Mouse (Mus musculus) layer of hippocampus, adult 8-10 months (tissue): ENCODE measurements at regions not wholly inside any gene's neighbourhood (a gene's known extent, or its start where the extent isn't known, plus 50 kb on each side); places are given as distances from the start of the nearest gene placed in this dataset.

ENCODE experiments used
- DNase-seq, 2 experiments: peaks; one replicate each; pipeline ENCODE4 v3.0.0; 2022; ENCODE audit warnings: low spot score in 2 of 2

DNA sequence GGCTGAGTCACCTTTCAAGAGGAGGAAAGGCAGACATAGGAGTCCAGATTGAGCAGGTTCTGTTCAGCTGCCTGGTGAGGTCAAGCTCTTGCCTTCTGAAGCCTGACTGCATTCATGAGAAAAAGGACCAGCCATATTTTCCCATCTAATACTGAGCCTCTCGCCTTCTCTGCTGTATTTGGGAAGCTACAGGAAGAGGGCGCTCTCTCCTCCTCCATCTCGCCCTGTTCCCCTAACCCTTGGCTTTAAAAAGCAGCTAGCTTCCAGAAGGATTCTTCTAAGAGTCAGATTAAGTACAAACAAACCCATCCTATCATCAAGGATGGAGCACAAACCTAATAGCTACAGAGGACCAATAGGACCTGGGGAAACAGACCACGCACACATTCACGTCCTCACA, 98.3 kb downstream of the Foxb1 start:
- no peak for DNase-seq

DNA sequence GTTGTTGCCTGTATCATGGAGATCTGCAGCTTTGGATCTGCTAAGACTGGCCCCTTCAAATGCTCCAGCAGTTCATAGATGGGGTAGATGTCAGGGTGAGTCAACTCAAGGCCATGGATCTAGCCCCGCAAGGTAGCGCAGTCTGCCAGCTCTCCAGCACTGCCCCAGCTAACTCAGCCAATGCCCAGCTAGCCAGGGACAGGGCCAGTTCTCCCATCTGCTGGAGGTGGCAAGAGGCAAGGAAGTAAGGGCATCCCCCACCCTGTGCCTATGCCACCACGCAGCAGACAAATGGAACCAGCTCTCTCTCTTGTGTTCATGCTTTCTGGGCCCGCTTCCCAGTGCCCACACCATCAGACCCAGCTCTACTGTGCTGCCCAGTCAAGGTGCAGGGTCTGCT, 102.5 kb downstream of the Foxb1 start:
- no peak for DNase-seq

DNA sequence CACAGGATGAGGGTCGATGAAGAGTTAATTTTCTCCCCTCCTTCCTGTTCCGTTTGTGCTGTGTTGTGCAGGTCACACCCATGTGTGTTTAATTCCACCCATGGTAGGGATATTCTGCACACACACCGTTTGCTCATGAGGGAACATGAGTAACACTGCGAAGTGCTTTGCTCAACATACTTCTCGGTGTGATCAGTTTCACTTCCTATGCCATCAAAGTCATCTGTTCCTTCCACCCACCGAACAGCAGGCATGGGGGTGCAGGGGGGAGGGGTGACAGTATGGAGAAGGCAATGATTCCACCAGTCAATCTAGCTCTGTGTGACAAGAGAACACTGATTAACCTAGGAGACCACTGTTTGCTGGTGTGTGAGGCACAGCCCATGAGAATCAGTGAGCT, 104.7 kb downstream of the Foxb1 start:
- DNase-seq: no peak

DNA sequence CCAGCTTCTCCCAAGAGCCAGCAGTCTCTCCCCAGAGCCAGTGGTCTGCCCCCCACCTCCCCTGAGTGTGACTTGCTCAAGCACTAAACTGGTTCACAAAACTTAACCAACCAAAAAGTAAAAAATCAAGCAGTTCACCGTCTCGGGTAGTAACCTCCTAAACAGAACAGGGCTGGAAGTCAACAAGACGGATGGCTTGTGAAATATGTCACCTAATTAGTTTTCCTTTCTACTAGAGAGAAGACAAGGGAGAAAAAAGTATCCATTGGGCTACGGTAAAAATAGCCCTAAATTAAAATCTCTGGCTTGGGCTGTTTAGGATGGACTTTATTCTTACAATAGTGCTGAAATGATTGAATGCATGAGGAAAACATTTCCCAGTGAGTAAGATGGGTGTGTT, 108.6 kb downstream of the Foxb1 start:
- no peak for DNase-seq

DNA sequence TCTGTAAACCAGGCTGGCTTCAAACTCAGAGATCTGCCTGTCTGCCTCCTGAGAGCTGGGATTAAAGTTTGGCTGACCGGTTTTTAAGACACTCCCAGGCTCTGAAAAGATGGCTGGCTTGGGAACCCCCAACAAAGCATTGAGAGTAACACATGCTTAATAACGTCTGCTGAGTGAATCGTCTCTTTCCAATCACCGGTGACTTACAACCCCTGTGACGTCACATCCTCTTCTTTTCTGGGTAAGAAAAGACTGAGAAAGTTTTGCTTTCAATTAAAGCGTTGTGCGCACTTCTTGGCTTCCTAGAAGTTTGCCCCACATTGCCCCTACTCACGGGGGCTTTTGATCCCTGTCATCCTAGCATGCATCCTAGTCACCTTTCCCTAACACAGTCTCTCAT, 109.1 kb downstream of the Foxb1 start:
- no peak for DNase-seq

DNA sequence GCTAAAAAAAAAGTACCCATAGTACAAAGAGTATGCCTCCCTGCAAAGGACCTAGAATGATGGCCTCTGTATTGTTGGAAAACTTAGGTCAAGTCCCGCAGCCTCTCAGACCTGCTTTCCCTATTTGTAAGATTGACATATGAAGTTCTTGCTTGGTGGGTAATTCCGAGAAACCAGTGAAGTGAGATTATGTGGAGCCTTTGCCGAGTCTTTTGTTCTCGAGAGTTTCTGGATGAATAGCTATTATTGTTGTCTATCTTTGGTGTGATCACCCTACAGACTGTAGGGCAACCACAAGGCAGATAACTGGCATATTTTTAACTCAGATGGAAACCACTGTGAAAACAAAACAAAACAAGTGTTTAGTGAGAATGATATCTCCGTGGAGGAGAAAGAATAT, 118.1 kb downstream of the Foxb1 start:
- no peak for DNase-seq

DNA sequence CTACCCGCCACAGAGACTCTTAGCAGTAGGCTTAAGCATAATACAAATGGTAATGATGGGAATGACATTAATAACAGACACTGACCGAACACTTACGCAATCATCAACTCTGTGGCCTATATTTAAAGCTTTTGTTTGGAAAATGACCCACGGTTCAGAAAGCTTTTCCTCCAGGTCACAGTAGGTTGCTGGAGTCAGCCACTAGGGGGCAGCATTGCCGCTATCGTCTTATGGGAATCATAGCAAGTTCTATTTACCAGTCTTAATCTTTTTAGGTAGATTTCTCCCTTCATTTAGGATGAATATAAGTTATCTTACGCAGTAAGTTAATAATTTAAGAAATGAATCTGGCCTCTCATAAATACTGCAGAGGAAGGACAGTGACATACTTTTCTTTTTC, 137.4 kb downstream of the Foxb1 start:
- DNase-seq: peak; percentile 8 to 54

DNA sequence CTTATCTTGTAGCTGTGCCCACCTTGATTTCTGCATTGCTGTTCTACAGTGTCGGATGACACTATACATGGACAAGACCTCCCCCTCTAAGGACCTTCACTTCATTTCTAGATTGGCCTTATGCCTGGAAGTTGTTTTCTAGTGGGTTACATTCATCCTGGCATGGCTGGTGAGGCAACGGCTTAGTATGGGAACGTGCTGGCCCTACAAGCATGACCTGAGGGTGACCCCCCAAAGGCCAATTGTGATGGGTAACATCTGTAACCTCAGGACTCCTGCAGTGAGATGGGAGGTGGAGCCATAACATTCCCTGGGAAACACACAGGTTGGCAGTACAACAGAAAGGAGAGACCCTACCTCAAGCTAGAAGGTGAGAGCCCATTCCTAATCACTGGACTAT, 139.7 kb downstream of the Foxb1 start:
- DNase-seq: no peak

DNA sequence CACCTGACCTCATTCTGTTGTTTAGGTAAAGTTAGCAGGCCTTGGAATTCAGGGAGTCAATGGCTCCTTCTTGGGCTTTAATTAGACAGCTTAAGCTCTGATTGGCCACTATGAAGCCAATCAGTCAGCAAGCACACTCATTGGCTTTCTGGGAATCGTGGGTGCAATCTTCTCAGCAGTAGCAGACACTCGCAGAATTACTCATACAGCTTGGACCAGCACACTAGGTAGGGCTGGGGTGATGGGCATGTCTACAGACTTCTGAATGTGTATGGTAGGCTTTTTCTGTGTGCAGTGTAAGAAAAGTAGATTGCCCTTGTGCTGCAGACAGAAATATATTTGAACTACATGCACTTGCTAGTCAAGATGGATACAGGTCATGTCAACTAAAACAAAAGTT, 143.4 kb downstream of the Foxb1 start:
- DNase-seq: no peak

DNA sequence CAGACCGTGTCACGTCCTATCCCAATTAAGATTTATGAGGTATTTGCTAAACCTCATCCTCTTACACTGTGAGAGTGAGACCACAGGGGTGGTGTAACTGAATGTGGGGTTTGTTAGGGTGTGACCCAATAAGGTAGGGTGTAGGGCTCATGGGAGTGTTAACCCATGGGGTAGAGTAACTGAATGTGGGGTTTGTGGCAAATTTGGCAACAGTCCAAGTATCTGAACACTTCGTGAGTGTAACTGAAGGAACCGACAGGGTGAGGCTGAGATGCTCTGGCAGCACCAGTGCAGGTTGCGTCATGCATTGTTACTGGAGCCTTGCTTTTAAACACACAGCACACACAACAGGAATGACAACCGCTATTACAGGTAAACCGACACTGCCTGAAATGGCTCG, 144.1 kb downstream of the Anxa2 start:
- no peak for DNase-seq

DNA sequence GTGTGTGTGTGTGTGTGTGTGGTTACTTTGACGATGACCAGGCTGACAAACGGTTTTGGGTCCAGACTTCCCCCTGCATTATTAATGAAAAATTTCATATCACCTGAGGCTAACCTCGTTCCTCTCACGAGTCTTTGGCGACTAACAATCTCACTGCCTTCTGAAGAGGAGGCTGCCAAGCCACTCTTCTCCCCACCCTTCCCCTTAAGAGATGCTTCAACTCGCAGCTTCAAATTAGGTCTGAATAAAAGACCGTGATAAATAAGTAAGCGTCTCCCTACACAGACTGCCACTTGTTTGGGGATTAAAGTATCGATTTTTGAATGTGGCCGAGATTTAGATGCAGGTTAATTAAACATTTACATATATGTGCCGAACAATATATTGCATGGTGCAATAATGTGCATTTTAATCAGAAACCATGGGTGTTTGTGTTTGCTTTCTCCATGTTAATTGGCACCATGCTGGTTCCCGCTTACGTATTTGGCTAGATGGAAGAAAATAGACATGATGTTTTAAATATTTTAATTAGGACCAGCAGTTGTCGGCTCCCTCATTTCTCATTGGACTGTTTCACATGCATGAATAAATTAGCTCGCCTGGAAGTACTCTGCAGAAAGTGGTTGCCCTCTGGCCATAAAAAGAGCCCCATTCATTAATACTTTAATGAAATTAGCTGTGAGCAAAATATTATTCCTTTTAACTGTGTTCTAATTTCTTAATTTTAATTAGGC, 139.1 kb downstream of the Anxa2 start:
- DNase-seq: no peak

DNA sequence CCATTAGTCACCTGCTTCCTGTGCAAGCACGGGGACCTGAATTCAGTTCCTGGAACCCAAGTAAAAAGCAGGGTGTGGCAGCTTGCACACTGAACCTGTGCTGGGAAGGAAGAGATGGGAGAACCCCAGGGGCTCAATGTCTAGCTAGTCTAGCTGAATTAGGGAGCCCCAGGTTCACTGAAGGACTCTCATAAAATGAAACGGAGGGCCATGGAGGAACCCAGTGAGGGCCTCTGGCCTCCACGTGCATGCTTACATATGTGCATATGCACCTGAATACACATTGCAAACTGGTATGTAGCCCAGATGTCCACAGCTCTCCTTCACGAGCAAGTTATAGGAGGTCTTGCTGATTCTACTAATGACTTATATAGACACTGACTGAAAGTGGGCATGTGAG, 135.4 kb downstream of the Anxa2 start:
- DNase-seq: no peak

DNA sequence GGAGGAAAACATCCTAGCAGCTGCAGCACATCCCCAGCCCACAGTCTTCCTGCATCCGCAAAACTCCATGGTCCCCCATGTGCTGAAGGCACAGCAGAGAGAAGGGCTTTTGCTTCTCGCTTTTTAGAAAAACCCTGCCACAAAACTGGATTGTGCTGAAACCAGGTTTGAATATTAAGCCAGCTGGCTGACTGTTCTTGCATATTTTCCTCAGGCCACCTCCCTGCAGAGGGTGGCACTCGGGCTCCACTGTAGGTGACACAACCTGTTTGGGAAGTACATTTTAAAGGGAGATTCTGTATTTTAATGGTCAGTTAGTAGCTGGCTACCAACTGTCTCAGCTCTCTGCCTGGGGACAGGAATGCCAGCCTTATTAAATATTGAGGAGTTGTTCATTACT, 133.7 kb downstream of the Anxa2 start:
- no peak for DNase-seq

DNA sequence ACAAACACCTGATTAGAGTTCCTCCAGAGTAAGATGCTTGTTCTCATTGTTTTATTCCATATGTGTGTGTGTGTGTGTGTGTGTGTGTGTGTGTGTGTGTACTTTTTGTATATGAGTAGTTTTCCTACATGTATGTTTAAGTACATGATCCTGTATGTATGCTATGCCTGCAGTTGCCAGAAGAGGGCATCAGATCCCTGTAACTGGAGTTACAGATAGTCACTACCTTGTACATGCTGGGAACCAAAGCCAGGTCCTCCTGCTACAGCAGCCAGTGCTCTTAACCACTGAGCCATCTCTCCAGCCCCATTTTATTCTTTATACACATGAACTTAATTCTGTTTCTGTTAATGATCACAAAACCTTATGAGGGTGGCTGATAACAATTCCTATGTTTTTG, 127.8 kb downstream of the Anxa2 start:
- DNase-seq: no peak

DNA sequence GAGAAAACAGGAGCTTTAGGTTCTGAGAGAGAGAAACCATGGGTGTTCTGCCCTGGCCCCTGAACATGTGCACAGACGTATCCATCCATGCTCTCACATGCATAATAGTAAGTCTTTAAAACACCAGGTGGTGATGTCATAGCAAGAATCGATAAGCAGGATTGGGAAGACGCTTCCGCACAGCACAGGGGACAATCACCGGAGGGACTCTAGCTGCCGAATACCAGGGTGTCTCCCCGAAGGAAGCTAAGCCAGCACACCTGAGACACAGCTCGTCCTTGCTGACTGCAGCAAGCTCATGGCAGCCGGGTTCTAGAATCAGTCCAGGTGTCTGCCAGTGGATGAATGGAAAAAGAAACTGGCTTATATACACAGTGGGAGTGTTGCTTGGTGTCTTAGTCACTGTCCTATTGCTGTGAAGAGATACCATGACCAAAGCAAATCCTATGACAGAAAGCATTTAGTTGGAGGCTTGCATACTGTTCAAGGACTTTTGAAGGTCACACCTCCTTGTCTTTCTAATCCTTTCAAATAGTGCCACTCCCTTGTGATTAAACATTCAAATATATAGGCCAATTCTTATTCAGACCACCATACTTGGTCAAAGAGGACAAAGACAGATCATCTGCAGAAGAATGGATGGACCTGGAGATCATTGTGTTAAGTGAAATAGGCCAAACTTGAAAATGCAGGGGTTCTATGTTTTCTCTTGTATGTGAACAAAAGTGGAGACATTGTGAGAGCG, 124.4 kb downstream of the Anxa2 start:
- no peak for DNase-seq

DNA sequence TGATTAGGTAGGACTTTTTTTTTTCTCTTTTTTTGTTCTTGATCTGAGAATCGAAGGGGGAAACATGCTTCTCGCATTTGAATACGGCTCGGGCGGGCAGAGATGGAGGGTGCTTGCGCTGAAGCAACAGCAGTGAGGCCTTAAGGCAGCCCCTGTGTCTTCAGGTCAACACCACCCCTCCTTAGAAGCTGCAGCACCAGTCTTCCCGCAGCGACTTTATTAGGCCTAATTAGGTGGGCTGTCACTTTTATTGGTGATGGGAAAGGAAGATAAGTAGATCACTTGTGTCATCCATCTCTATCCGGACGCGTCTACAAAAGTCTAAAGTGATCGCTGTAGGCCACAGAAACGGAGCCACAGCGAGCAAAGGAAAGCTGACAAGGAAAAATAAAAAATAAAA, 122.0 kb downstream of the Anxa2 start:
- no peak for DNase-seq

DNA sequence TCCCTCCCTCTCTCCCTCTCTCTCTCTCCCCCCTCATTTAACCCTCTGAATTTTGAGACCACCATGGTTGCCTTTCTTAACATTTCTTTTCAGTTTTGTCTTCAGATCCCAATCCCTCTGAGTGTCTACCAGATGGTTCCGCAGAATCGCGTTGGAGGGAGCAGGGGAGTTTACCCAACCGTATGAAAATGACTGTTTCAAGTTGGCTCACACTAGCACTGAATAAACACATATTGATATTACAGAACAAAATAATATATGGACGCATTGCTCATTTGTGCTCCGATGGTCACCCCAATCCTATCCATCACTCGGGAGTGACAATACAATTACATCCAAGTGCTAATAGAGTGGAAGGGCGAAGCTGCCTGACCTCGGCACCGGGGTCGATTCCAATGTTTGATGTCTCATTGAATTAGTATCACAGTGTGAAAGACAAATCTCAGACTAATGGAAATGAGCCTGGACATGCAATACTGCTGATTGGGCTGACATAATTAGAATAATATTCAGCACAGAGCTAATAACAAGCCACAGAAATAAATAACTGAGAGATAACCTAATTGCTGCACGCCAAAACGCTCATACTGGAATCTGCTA, 115.3 kb downstream of the Anxa2 start:
- DNase-seq: peak; percentile 8 to 29

DNA sequence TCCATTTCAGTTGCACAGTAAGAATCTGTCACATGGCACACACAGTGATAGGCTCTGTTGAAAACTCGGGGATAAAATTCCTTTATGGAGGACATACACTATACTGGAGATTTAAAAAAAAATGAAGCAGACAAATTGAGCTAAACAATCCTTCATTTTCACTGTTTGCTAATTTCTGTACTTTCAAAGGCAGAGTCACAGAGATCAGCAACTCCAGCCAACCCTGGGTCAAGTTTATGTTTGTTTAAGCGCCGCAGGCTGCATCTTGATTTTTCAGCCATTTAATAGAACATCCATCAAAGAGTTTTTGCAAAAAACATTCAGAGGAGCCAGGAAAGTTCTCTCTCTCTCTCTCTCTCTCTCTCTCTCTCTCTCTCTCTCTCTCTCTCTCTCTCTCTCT, 114.8 kb downstream of the Anxa2 start:
- DNase-seq: no peak

DNA sequence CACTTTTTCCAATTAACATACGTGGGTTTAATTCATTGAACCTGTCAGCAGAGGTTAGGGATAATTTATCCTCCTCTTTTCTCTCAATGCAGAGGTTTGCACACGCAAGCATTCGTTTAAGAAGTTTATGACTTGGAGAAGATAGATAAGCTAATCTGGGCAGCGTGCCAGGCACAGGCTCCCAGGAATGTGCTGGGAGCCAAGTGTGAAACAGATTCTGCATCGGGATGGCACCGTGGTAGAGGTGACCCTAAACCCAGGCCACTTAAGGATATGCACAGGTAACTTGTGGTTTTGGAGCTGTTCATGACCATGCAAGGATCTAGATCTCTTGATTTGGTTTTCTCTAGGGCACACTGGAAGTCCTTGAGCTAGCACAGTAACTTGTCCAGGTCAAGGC, 113.6 kb downstream of the Anxa2 start:
- DNase-seq: no peak

DNA sequence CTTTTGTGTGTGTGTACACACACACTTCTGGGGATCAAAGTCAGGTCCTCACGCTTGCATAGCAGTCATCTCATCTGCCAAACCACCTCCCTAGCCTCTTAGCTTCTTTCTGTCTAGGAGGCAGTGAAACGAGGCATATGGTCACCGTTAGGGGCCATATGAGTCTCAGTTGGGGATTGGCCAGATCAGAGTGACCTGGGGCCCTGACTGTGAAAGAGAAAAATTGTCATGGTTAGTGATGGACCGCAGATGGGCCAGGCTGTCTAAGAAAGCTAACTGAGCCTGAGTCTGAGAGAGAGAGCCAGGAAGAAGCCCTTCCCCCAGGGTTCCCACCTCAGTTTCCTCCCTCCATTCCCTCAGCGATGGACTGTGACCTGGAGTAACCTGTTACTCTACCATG, 89.8 kb downstream of the Anxa2 start:
- DNase-seq: no peak
